Mouse (Mus musculus) stomach, postnatal 0 days (tissue): ENCODE measurements at regions not wholly inside any gene's neighbourhood (a gene's known extent, or its start where the extent isn't known, plus 50 kb on each side); places are given as distances from the start of the nearest gene placed in this dataset.

Experiments
- CTCF ChIP-seq: IDR thresholded peaks from 2 replicates; pipeline ENCODE4 v1.5.1; 2016; ENCODE audit warnings: antibody characterized with exemption, low read depth, mild to moderate bottlenecking, moderate library complexity
- EP300 ChIP-seq: optimal IDR thresholded peaks from 2 replicates; pipeline ENCODE3; 2016; ENCODE audit warnings: antibody characterized with exemption

DNA sequence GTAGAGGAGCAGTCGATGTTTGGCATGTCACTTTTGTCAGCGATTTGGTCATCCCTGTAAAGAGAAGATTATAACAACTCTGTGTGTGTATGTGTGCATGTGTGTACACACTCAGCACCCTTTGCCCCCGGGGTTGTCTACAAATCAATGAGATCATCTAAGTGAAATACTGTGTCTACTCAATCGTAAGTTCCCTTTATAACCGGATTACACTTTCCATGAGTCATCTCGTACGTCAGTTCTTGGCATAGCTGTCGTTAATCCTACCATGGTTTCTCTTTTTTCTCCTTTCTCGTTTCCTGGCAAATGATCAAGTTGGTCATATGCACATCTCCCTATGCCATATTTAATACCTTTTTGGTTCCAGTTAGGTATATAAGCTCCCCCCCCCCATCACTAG is 58.7 kb upstream of the Eed start:
- TF ChIP-seq CTCF (no peak), EP300 (no peak)
